15 mouse cellular contexts compared by ENCODE assay signal in genomic region chr15:24992665-24993324, GRCm38 (mm10).
DNase-seq lines count a peak whose midpoint lies in the region; ATAC-seq lines count a peak whose summit lies in the region.
"Had no signal": no experiment of that assay in that cellular context is flagged by ENCODE, and none has a peak within 500 bp of the region (broad histone marks: within the 10 kb centered on the region; RNA-seq: fewer than 3 reads in every experiment).

No protein-coding gene starts in this region.

- ATAC-seq in hindbrain, embryonic 15.5 days (ENCODE audit: low FRiP score, low read depth) = peak; percentile 90
- ATAC-seq: inflammation-experienced regulatory T-cells, adult 6 months had no signal

- H3K9me3 ChIP-seq in hindbrain, embryonic 15.5 days = no peaks in the 10 kb centered on the region
- H3K9me3 ChIP-seq: limb, embryonic 10.5 days had no signal

- H3K9ac ChIP-seq in hindbrain, embryonic 15.5 days = no peak overlapping the region
- H3K9ac ChIP-seq: lung, embryonic 14.5 days had no signal

- no peaks in the 10 kb centered on the region for H3K4me1 ChIP-seq in hindbrain, embryonic 15.5 days (replicated peaks)
- H3K4me1 ChIP-seq: limb, embryonic 10.5 days had no signal

- WGBS in hindbrain, embryonic 15.5 days = 50% methylated on average over 14 of the region's 14 CpGs

- H3K36me3 ChIP-seq in hindbrain, embryonic 15.5 days = no peaks in the 10 kb centered on the region
- H3K36me3 ChIP-seq: limb, embryonic 10.5 days had no signal

- H3K27ac ChIP-seq in hindbrain, embryonic 15.5 days (replicated peaks) = peak overlapping the region; percentile 67
- H3K27ac ChIP-seq: limb, embryonic 10.5 days had no signal

- peak overlapping the region; percentile 19; the same call in 1 of the 2 replicates for H3K4me3 ChIP-seq in hindbrain, embryonic 15.5 days
- H3K4me3 ChIP-seq: erythroblast, embryonic 14.5 days; limb, embryonic 10.5 days had no signal

- no peaks in the 10 kb centered on the region for H3K27me3 ChIP-seq in hindbrain, embryonic 15.5 days

- H3K4me2 ChIP-seq in hindbrain, embryonic 15.5 days = peak overlapping the region; percentile 30
- H3K4me2 ChIP-seq: lung, embryonic 14.5 days had no signal

- peak; percentile 37 for DNase-seq in retina, postnatal 1 day
- DNase-seq in retina, embryonic 14.5 days (ENCODE audit: low spot score) = no peak
- peak; percentile 24 for DNase-seq in left cerebral cortex, postnatal 4 days
- DNase-seq in telencephalon, adult 2 months (ENCODE audit: low read depth, low spot score) = peak; percentile 63
- no peak for DNase-seq in kidney, adult 11 months
- no peak for DNase-seq in yolk sac, embryonic 10.5 days (ENCODE audit: low spot score)
- no peak for DNase-seq in thymus, postnatal 25 days
- DNase-seq: cerebellum, adult 9-10 months; heart, adult 18-20 months; lung, embryonic 14.5 days; spleen, adult 18-20 months had no signal

- intact Hi-C loops in left cerebral cortex, postnatal 4 days (cut with DNase I) = no loop called here

Comparison
In these comparisons a context has a peak if more than half of its experiments do, and no peak if none do; other contexts are left out.
1. DNase-seq: peak in retina, postnatal 1 day (single experiment), left cerebral cortex, postnatal 4 days (single experiment) and telencephalon, adult 2 months (single experiment); none in retina, embryonic 14.5 days (single experiment), kidney, adult 11 months (single experiment), yolk sac, embryonic 10.5 days (single experiment) and thymus, postnatal 25 days (single experiment).